Mouse (Mus musculus) kidney, embryonic 15.5 days (tissue): Measurements from ENCODE around the gene Ntn1. TPM values are rescaled to one million over a fixed set of nuclear protein-coding genes. Genes with fewer than 3 reads are reported as not detected.

ENCODE experiments used
- ATAC-seq: fragments of 200-750 bp; cut with Nextera tagmentation; replicated peaks from 2 replicates; pipeline ENCODE4 v1.8.0; 2017; ENCODE audit warnings: moderate TSS enrichment; ENCODE audit not compliant: low FRiP score
- H3K27ac ChIP-seq: fragments of 300-500 bp; sonication (generic); 2 replicates; pipeline ENCODE4 v1.5.1; 2015; ENCODE audit warnings: mild to moderate bottlenecking, inconsistent platforms
- H3K27me3 ChIP-seq: fragments of 300-500 bp; sonication (generic); 2 replicates; pipeline ENCODE4 v1.6.1; 2015; ENCODE audit warnings: inconsistent platforms
- H3K36me3 ChIP-seq: fragments of 300-500 bp; sonication (generic); 2 replicates; pipeline ENCODE4 v1.6.1; 2015; ENCODE audit warnings: inconsistent platforms
- H3K4me1 ChIP-seq: fragments of 300-500 bp; sonication (generic); 2 replicates; pipeline ENCODE4 v1.6.1; 2015; ENCODE audit warnings: inconsistent platforms
- H3K4me2 ChIP-seq: fragments of 300-500 bp; sonication (generic); 2 replicates; pipeline ENCODE4 v1.6.1; 2015; ENCODE audit warnings: moderate library complexity, mild to moderate bottlenecking, inconsistent platforms
- H3K4me3 ChIP-seq: fragments of 300-500 bp; sonication (generic); replicated peaks from 2 replicates; pipeline ENCODE4 v1.5.1; 2015; ENCODE audit warnings: mild to moderate bottlenecking, inconsistent platforms
- H3K9ac ChIP-seq: fragments of 300-500 bp; sonication (generic); 2 replicates; pipeline ENCODE4 v1.6.1; 2015; ENCODE audit warnings: mild to moderate bottlenecking, inconsistent platforms
- H3K9me3 ChIP-seq: fragments of 300-500 bp; sonication (generic); replicated peaks from 2 replicates; pipeline ENCODE4 v1.6.1; 2016; ENCODE audit warnings: inconsistent platforms
- WGBS: fragments of 180-500 bp; shearing (Covaris S2); methylation state at CpG from one replicate; pipeline ENCODE4 v1.1.7; 2015; ENCODE audit warnings: mixed read lengths; 5-methylcytosine and 5-hydroxymethylcytosine counted together
- polyA plus RNA-seq: library from polyadenylated mRNA; unstranded; fragments of >200 nt; fragmentation: Nextera tagmentation; extraction: Ambion mirVana; gene quantifications from 2 replicates; pipeline ENCODE4 v1.2.1, GENCODE M21; 2015

The Ntn1 gene
- polyA plus RNA-seq, 1 experiment from 2014 or later: 16.5 TPM

DNA sequence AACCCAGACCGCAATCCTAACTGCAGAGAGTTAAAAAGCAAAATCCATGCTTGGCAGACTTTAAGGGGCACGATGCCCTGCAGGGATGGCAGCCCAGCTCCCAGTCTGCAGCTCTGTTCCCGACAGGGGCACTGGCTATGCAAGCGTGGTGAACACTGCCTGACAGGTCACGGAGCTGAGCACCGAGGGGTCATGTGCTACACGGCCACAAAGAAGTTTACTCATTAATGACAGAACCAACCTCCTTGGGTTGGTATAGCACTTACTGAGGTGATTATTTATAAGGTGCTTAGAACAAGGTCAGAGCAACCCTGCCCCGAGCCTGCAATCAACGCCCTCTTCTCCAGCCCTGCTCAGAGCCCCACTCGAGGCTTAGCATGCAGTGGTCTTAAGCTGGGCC, 27.5 kb downstream of the Ntn1 start:
- ATAC-seq: peak; percentile 87
- Histone ChIP-seq H3K4me1 (peaks cover 29% of the 10 kb centered on the region), H3K36me3 (no peaks in the 10 kb centered on the region), H3K9ac (no peak overlapping the region), H3K27ac (peak overlapping the region; percentile 61), H3K27me3 (no peaks in the 10 kb centered on the region), H3K9me3 (no peaks in the 10 kb centered on the region), H3K4me3 (no peak overlapping the region), H3K4me2 (no peak overlapping the region)
- 38% methylated on average over 10 of the region's 10 CpGs for WGBS

DNA sequence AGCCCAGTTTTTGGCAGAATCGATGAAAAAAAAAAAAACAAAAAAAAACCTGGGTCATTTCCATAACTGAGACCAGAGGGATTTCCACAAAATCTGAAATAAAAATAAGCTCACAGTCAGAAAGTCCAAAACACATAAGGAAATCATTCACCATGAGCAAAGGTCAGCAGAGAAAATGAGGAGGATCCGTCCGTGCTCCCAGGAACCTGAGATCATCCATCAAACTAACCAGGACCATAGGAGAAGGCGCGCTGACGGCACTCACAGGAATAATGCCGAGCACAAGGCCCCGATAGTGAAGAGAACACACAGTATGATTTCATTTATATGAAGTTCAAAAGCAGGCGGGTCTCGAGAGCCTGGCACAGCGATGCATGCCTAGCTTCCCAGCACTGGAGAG, 29.0 kb downstream of the Ntn1 start:
- no peak for ATAC-seq
- H3K9me3 ChIP-seq: no peaks in the 10 kb centered on the region
- H3K4me2 ChIP-seq: no peak overlapping the region
- WGBS: 53% methylated on average over 11 of the region's 11 CpGs
- no peak overlapping the region for H3K27ac ChIP-seq
- H3K36me3 ChIP-seq: no peaks in the 10 kb centered on the region
- H3K4me1 ChIP-seq: peaks cover 29% of the 10 kb centered on the region
- no peak overlapping the region for H3K9ac ChIP-seq
- H3K4me3 ChIP-seq: no peak overlapping the region
- H3K27me3 ChIP-seq: no peaks in the 10 kb centered on the region

DNA sequence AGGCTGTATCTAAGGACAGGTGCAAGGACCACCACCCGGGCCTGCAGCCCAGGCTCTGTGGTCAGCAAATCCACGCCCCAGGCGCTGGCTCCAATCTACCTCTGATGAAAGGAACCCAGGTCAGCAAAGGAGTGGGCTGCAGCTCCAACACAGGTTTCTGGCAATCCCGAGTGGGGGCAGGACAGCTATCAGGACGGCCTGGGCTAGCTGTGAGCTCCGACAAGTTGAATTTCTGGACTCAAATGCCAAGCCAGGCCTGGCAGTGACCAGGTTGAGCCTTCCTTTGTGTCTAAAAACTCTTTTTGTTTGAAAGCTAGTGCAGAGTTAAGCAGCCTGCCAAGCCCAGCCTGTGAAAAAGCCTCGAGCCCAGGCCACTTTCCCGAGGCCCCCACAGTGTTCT, 43.7 kb downstream of the Ntn1 start:
- H3K27ac ChIP-seq: no peak overlapping the region
- 83% methylated on average over 8 of the region's 8 CpGs for WGBS
- H3K36me3 ChIP-seq: no peaks in the 10 kb centered on the region
- H3K4me3 ChIP-seq: no peak overlapping the region
- no peak overlapping the region for H3K9ac ChIP-seq
- no peaks in the 10 kb centered on the region for H3K27me3 ChIP-seq
- H3K9me3 ChIP-seq: no peaks in the 10 kb centered on the region
- no peak for ATAC-seq
- no peak overlapping the region for H3K4me2 ChIP-seq
- H3K4me1 ChIP-seq: no peaks in the 10 kb centered on the region

DNA sequence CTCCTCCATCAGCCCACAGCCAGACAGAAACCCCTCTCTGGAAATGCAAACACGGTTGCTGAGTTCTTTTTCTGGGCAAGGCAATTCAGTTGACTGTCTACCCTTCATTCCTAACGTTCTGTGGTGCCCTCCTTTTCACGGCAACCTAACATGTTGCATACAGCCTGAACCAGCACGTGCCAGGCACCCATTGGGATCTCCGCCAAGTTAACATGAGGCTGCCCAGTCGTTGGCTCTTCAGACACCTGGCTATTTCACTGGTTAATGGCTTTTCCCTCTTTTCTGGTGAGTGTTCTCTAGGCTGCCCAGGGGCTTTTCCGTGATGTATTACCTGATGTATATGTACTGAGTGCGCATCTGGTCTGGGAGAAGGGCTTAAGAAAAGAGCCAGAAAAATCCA, 45.1 kb downstream of the Ntn1 start:
- Histone ChIP-seq H3K9me3 (no peaks in the 10 kb centered on the region), H3K27me3 (no peaks in the 10 kb centered on the region), H3K4me1 (no peaks in the 10 kb centered on the region), H3K9ac (no peak overlapping the region), H3K4me2 (no peak overlapping the region), H3K36me3 (no peaks in the 10 kb centered on the region), H3K27ac (no peak overlapping the region), H3K4me3 (no peak overlapping the region)
- no peak for ATAC-seq
- 77% methylated on average over 8 of the region's 8 CpGs for WGBS

DNA sequence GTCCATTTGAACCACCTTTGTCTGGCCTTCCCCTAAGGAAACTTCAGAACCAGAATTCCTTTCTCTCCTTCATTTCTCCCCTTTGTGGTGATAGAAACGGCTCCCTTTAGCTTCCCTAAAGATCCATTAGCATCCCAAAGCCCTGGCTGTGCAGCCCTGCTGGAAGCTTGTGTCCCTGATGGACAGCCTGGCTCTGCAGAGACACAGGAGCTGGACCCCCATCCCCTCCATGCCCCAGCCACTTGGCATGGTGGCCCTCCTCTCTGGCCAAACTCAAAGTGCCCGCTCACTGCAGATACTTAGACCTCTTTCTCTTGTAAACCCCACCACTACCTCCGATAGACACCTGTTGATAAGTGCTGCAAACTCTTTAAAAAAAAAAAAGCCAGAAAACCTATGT, 45.8 kb downstream of the Ntn1 start:
- Histone ChIP-seq H3K27ac (no peak overlapping the region), H3K4me1 (no peaks in the 10 kb centered on the region), H3K27me3 (no peaks in the 10 kb centered on the region), H3K9ac (no peak overlapping the region), H3K36me3 (no peaks in the 10 kb centered on the region), H3K4me2 (no peak overlapping the region), H3K9me3 (no peaks in the 10 kb centered on the region), H3K4me3 (no peak overlapping the region)
- no peak for ATAC-seq
- 74% methylated on average over 3 of the region's 3 CpGs for WGBS

DNA sequence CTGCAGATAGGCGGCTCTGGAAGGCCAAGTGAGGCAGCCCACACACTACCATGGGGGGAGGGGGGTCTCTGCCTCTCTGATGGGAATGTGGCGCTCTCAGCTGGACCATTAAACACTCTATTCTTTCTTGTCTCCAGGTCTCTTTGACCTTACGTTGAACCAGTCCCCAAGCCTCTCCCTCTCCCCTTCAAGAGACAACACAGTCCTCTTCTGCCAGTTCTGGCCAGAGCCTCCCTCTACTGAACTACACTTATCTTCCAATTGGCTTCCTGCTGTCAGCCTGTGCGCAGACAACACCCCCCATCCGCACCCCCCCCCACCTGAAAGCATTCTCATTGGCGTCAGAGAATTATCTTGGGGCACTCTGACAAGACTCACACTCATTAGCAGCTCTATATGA, 48.4 kb downstream of the Ntn1 start:
- Histone ChIP-seq H3K4me1 (no peaks in the 10 kb centered on the region), H3K27ac (no peak overlapping the region), H3K9me3 (no peaks in the 10 kb centered on the region), H3K36me3 (no peaks in the 10 kb centered on the region), H3K4me2 (no peak overlapping the region), H3K4me3 (no peak overlapping the region), H3K9ac (no peak overlapping the region), H3K27me3 (no peaks in the 10 kb centered on the region)
- ATAC-seq: no peak
- 75% methylated on average over 6 of the region's 6 CpGs for WGBS

DNA sequence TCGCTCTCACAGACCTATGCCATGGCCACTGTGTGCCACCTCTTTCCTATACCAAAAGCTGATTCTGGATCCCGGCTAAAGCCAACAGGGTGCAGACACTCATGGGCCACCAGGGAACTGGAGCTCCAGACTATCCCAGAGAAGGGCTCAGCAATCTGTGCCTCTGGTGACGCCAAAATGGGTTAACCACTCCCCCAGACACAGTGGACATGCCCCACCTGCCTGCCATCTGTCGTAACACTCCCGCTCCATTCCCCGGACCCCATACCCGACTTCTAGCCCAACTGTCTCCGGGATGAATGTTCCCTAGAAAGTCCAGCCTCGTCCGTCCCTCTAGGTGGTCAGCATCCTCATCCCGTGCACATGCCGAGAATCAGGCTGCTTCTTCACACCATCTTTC, 51.8 kb downstream of the Ntn1 start:
- no peak overlapping the region for H3K4me2 ChIP-seq
- H3K27ac ChIP-seq: no peak overlapping the region
- no peak overlapping the region for H3K9ac ChIP-seq
- no peak overlapping the region for H3K4me3 ChIP-seq
- no peaks in the 10 kb centered on the region for H3K36me3 ChIP-seq
- 85% methylated on average over 12 of the region's 12 CpGs for WGBS
- no peak for ATAC-seq
- H3K9me3 ChIP-seq: no peaks in the 10 kb centered on the region
- peaks cover 9% of the 10 kb centered on the region; the same call in 1 of the 2 replicates for H3K4me1 ChIP-seq
- H3K27me3 ChIP-seq: no peaks in the 10 kb centered on the region

DNA sequence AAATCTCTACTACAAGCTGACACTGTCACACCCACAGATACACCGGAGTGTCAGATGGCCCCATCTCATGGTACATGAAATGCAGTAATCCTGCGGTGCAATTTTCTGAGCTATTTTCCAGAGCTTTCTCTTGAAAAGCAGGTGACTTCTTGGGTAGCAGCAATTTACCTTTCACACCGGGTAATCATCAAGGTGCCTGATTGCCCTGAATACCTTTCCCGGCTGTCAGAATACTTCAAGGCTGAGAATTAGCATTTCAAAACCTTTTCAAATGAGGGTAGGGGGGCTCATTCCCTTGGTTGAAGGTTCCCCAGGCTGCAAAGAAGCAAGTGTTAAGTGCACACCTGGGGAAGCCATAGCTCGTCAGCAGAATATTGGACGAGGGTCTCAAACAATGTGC, 52.5 kb downstream of the Ntn1 start:
- Histone ChIP-seq H3K27ac (no peak overlapping the region), H3K9me3 (no peaks in the 10 kb centered on the region), H3K36me3 (no peaks in the 10 kb centered on the region), H3K4me1 (peaks cover 9% of the 10 kb centered on the region; the same call in 1 of the 2 replicates), H3K4me3 (no peak overlapping the region), H3K27me3 (no peaks in the 10 kb centered on the region), H3K9ac (no peak overlapping the region), H3K4me2 (no peak overlapping the region)
- 42% methylated on average over 6 of the region's 6 CpGs for WGBS
- ATAC-seq: no peak

DNA sequence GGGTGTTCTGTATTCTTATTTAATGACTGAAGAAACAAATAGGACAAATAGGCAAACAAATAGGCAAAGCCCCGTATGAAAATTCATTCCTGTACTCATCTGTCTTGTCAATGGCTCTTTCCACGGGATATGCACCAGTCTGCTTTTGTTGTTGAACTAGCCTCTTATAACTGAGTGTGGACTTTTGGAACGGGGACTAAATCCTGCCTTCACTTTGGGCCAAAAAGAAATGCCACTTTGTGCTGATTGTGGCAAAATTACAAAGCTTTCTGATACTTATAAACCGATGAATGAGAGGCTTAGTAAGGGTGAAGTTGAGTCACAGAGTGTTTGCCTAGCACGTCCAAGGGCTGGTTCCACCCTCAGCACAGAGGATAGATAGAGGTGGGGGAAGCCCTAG, 53.1 kb downstream of the Ntn1 start:
- Histone ChIP-seq H3K27me3 (no peaks in the 10 kb centered on the region), H3K4me2 (no peak overlapping the region), H3K4me1 (peaks cover 9% of the 10 kb centered on the region; the same call in 1 of the 2 replicates), H3K9ac (no peak overlapping the region), H3K9me3 (no peaks in the 10 kb centered on the region), H3K36me3 (no peaks in the 10 kb centered on the region), H3K27ac (no peak overlapping the region), H3K4me3 (no peak overlapping the region)
- 79% methylated on average over 5 of the region's 5 CpGs for WGBS
- no peak for ATAC-seq

DNA sequence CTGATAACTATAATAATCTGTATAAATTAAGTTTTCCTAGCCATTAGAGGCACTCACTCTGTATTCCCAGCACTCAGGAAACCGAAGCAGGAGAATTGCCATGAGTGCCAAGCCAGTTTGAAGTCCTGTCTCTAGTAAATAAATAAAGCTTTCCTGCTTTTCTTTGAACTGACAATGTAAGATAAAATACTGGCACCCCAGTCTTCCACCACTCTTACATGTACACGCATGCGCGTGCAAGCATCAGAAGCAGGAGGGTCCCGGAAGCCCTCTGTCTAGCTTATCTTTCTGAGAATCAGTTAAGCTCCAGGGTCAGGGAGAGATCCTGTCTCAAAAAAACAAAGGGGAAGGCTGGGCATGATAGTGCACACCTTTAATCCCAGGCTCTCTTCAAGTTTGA, 54.5 kb downstream of the Ntn1 start:
- WGBS: 91% methylated on average over 5 of the region's 5 CpGs
- no peak overlapping the region for H3K4me2 ChIP-seq
- H3K27ac ChIP-seq: no peak overlapping the region
- H3K9ac ChIP-seq: no peak overlapping the region
- no peaks in the 10 kb centered on the region for H3K9me3 ChIP-seq
- ATAC-seq: no peak
- no peaks in the 10 kb centered on the region for H3K27me3 ChIP-seq
- H3K4me3 ChIP-seq: no peak overlapping the region
- no peaks in the 10 kb centered on the region for H3K36me3 ChIP-seq
- H3K4me1 ChIP-seq: peaks cover 20% of the 10 kb centered on the region; the same call in 1 of the 2 replicates

DNA sequence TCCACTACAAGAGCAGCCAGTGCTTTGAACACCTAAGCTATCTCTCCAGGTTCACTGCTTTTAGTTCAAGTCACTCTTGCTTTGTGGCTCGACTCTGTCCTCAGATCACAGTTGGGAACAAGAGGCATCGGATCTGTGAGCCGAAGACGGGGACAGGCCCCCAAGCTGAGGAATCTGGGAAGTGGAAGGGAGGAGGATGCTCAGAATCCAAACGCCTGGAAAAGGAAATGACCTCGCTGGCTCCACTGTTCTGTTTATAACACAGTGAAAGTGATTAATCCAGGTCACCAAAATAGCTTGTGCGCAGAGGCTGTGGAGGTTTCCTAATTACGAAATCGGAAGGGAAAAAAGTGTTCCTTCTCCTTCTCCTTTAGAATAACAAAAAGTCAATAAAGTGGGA, 56.4 kb downstream of the Ntn1 start:
- no peak overlapping the region for H3K4me3 ChIP-seq
- ATAC-seq: no peak
- no peak overlapping the region for H3K9ac ChIP-seq
- no peaks in the 10 kb centered on the region for H3K27me3 ChIP-seq
- H3K4me2 ChIP-seq: no peak overlapping the region
- H3K4me1 ChIP-seq: peaks cover 21% of the 10 kb centered on the region; the same call in 1 of the 2 replicates
- H3K36me3 ChIP-seq: no peaks in the 10 kb centered on the region
- no peaks in the 10 kb centered on the region for H3K9me3 ChIP-seq
- 53% methylated on average over 9 of the region's 9 CpGs for WGBS
- no peak overlapping the region for H3K27ac ChIP-seq

DNA sequence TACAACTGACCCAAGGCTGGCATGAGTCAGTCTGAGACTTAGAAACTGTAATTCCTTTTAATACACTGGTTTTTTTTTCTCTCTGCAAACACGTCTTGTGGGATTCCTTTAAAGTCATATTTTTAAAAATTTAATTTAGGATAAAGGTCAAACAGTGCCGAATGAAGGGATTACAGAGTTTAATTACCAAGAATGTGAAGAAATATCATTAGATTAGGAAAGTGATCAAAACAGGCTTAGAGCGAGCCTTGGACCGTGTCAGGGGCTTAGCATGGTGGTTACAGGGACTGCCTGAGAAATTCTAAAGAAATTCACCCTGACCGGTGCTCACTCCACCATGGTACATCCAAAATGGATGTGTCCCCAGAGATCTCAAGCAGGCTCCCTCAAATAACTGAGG, 57.9 kb downstream of the Ntn1 start:
- no peak overlapping the region for H3K4me3 ChIP-seq
- H3K9me3 ChIP-seq: no peaks in the 10 kb centered on the region
- H3K27me3 ChIP-seq: no peaks in the 10 kb centered on the region
- no peak overlapping the region for H3K4me2 ChIP-seq
- H3K36me3 ChIP-seq: no peaks in the 10 kb centered on the region
- no peak overlapping the region for H3K27ac ChIP-seq
- no peak overlapping the region for H3K9ac ChIP-seq
- ATAC-seq: no peak
- 75% methylated on average over 5 of the region's 5 CpGs for WGBS
- H3K4me1 ChIP-seq: peaks cover 21% of the 10 kb centered on the region; the same call in 1 of the 2 replicates

DNA sequence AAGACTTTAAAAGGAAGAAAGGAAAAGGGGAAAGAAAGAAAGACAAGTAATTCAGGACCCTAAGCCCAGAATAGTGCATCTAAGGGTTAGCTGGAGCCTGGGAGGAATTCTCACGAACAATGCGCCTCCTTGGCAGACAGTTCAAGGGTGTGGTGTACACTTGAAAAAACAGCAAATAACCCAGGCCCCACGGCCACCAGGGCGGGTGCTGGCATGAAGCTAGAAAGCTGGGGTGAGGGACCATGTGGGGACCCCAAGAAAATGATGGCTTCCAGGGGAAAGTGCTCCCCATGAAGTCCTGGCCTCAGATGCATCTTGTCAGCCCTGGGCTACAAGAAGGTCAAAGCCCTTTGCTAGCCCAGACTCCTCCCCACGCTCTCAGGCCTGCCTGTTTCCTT, 58.6 kb downstream of the Ntn1 start:
- H3K27me3 ChIP-seq: no peaks in the 10 kb centered on the region
- H3K4me3 ChIP-seq: no peak overlapping the region
- ATAC-seq: no peak
- no peak overlapping the region for H3K27ac ChIP-seq
- no peak overlapping the region for H3K9ac ChIP-seq
- H3K36me3 ChIP-seq: no peaks in the 10 kb centered on the region
- no peaks in the 10 kb centered on the region for H3K9me3 ChIP-seq
- no peak overlapping the region for H3K4me2 ChIP-seq
- 71% methylated on average over 5 of the region's 5 CpGs for WGBS
- H3K4me1 ChIP-seq: peaks cover 21% of the 10 kb centered on the region; the same call in 1 of the 2 replicates
